Mouse (Mus musculus) neutrophil, adult 65 days (primary cell): ENCODE results near the gene Llgl1. TPM values are rescaled to one million over a fixed set of nuclear protein-coding genes. Genes with fewer than 3 reads are reported as not detected.

Experiments used
- total RNA-seq: library from RNA; stranded (reverse); gene quantifications from 2 replicates; pipeline ENCODE4 v1.2.4, GENCODE M21; 2023

The Llgl1 gene
- total RNA-seq: 13.9 and 16.0 TPM in 2 replicates

DNA sequence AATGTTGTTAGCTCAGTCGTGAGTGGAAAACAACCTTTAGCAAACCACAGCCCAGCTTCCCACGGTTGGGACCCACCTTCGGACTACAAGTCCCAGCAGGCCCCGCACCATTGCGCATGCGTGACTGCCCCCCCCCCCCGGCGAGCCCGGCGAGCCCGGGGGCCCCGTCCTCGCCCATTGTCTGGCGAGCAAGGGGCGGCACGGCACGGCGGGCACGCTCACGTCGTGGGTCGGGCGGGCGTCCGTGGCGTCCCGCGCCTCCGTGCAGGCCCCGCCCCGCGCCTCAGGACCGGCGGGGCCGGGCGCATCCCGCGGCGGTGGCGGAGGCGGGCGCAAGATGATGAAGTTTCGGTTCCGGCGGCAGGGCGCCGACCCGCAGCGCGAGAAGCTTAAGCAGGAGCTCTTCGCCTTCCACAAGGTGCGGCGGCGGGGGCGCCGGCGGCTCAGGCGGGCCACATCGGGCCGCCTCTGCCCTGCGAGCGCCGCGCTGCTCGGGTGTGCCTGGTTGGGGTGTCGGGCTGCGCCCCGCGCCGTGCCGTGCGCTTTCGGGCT is at the start of gene Llgl1:
Gene Llgl1 (plus strand): TSS at position 200 of the 552 bp plus-strand sequence.

GRCm38 (mm10) chr11:60726601-60727391 is 27.3 kb downstream of the Llgl1 start, which contains the start of gene Flii:
Gene Flii (minus strand): TSS chr11:60727263.

DNA sequence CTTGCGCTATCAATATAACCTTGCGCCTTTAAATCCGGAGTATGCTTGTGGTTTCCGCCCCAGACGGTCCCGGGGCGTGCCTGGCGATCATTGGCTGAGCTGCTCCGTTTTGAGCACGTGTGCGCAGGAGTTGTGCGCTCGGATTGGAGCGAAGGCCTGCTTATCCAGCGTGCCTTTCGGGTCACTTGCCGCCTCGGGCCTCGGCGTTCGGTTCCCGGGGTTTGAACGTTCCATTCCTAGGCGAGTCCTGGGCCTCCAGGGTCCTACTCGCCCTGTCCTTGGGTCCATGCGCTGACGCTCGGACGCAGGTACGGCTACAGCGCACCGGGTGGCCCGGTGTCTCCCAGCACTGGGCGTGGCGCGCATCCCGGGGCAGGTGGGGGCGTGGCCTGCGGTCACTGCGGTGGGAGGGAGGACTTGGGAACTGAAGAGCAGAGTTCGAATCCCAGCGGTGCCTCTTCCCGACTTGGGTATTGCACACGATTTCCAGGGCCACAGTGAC is 28.8 kb downstream of the Llgl1 start, which contains the start of gene Mief2:
Gene Mief2 (plus strand): TSS at position 139 of the 502 bp plus-strand sequence.

Other genes starting within 250 kb of the Llgl1 start
- 29.1 and 36.8 TPM in 2 replicates for gene Drg2, start 245.1 kb upstream of the Llgl1 start, total RNA-seq
- 0.22 and 0.29 TPM in 2 replicates for gene Myo15, start 230.4 kb upstream of the Llgl1 start, total RNA-seq
- gene Alkbh5, start 163.3 kb upstream of the Llgl1 start, total RNA-seq: 37.3 and 44.7 TPM in 2 replicates
- gene Flii, start 27.5 kb downstream of the Llgl1 start, total RNA-seq: 223 and 259 TPM in 2 replicates
- 10.0 and 11.4 TPM in 2 replicates for gene Mief2, start 28.7 kb downstream of the Llgl1 start, total RNA-seq
- 8.7 and 13.8 TPM in 2 replicates for gene Top3a, start 77.6 kb downstream of the Llgl1 start, total RNA-seq
- 47.2 and 65.6 TPM in 2 replicates for gene Smcr8, start 77.8 kb downstream of the Llgl1 start, total RNA-seq
- gene Shmt1, start 112.0 kb downstream of the Llgl1 start, total RNA-seq: 8.4 and 10.0 TPM in 2 replicates
- 4.8 and 5.3 TPM in 2 replicates for gene Dhrs7b, start 130.9 kb downstream of the Llgl1 start, total RNA-seq
- gene Tmem11, start 179.5 kb downstream of the Llgl1 start, total RNA-seq: 14.6 and 16.7 TPM in 2 replicates
- 6.0 and 7.4 TPM in 2 replicates for gene Natd1, start 215.0 kb downstream of the Llgl1 start, total RNA-seq
- gene Map2k3, start 232.3 kb downstream of the Llgl1 start, total RNA-seq: 135 and 174 TPM in 2 replicates